Mouse (Mus musculus): Measurements from ENCODE around the gene Dnaja1. TPM values are rescaled to one million over a fixed set of nuclear protein-coding genes. Genes with fewer than 3 reads are reported as not detected.

Gene Dnaja1
- total RNA-seq (2023) = 100 to 1,000 TPM; 218 to 520 TPM

DNA sequence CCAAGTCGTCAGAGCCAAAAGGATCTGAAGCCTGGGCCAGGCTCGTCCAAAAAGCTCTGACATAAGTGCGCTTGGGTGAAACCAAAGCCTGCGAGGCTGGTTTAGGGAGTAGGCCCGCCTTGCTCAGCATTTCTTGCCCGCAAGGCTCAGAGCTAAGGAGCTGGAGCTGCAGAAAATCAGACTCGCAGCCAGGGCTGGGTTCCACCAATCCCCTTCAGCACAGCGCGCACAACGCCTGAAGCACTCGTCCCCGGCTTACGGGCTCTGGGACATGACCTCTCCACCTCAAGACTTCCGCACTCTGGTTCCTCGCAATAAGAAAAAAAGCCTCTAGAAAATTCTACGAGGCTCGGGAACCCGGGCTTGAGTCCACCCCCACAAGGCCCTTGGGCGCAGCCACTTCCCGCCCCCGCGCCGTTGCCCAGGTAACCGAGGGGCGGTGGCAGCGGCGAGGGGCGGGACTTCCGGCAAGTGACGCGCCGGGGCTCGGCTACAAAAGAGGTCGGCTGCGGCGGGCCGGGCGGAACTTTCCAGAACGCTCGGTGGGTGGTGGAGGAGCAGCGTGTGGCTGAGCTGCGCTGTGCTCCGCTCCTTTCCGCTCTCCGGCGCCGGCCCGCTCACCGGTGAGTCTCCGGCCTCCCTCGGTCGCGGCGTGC, at the start of gene Dnaja1:
Gene Dnaja1, plus strand, starts transcription at position 140 of the 656 bp plus-strand sequence.

DNA sequence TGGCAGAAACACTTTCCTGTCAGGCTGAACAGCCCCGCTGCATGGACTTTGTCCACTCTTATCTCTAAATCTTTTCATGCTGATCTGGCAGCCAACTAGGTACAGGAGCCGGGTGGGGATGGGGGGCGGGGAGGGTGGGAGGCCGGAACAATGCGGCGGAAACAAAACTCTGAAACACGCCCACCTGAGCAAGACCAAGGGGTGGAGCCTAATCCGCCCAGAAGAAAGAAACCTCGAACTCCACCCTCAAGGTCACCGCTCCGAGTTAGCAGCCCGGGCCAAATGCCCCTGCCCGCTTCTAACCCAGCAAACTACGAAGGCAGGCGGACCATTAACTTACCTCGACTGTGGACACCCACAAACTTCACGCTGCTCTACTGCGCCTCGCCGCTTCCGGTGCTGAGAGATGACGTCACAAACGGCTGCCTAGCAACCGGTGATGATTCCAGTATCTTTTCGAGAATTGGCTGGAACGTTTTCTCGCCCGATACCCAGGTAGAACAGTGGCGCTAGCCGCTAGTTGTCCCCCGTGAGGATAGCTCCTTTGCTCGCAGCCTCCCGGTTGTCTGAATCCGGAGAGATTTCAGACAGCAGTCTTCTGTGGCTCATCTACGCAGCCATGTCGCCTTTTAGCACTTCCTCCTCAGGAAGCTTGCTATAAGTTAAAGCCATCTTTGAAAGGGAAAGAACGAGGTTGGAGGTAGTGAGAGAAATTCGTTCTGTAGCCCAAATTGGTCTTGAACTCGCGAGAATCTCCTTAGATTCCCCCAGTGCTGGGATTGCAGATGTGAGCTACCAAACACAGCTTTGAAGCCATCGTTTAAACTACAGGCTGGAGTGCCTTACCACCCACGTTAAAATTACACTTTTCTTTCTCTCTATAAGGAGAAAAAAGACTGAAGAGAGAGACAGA, 18.9 kb upstream of the Dnaja1 start, which contains the start of gene Aptx:
Gene Aptx, minus strand, starts transcription at position 398 of the 913 bp plus-strand sequence.

DNA sequence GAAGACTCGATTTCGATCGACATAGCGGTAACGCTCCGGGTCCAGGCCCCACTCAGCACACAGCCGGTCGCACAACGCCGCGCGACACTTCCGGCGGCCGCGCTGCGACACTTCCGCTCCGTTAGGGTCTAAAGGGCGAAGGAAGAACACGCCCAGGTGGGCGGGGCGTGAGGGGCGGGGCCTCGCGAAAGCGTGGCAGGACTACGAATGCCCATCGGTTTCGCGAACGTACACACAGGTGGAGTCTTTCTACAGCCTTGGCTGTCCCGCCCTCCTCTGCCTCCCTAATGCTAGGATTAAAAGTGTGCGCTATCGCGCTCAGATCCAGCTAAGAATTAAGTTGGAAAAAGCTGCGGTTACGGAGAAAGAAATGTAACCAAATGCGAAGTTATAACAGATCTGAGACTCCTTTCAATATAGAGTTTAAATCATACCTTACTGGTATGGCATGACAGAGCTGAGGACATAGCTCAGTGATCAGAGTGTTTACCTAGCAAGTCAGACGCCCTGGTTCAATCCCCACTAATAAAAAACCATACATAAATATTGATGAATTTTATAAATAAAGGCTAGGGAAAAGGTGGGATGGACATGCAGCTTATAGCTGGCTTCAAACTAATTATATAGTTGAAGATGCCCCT, 36.0 kb downstream of the Dnaja1 start, which contains the start of gene Smu1:
Gene Smu1, minus strand, starts transcription at position 144 of the 641 bp plus-strand sequence.

Other genes with a start within 250 kb of the Dnaja1 start
- not detected for gene Tmem215, start 250.0 kb upstream of the Dnaja1 start, total RNA-seq (2023)
- 10 to 100 TPM; 30.0 to 33.3 TPM for gene Aptx, start 19.0 kb upstream of the Dnaja1 start, total RNA-seq (2023)
- gene Smu1, start 35.8 kb downstream of the Dnaja1 start, total RNA-seq (2023) = 10 to 100 TPM; 85.5 to 87.1 TPM
- 10 to 100 TPM; 41.7 to 42.9 TPM for gene B4galt1, start 131.9 kb downstream of the Dnaja1 start, total RNA-seq (2023)
- gene Spink4, start 197.9 kb downstream of the Dnaja1 start, total RNA-seq (2023) = not detected
- 10 to 100 TPM; 66.9 to 69.8 TPM for gene Bag1, start 226.1 kb downstream of the Dnaja1 start, total RNA-seq (2023)
- 10 to 100 TPM; 39.9 to 43.6 TPM for gene Chmp5, start 226.3 kb downstream of the Dnaja1 start, total RNA-seq (2023)
- 10 to 100 TPM; 92.8 to 95.6 TPM for gene Nfx1, start 248.8 kb downstream of the Dnaja1 start, total RNA-seq (2023)